Mouse (Mus musculus) heart, embryonic 16.5 days (tissue): ENCODE measurements around the gene Zdhhc4. TPM values are rescaled to one million over a fixed set of nuclear protein-coding genes. Genes with fewer than 3 reads are reported as not detected.

Source experiments
- ATAC-seq: fragments of 200-750 bp; cut with Nextera tagmentation; replicated peaks from 2 replicates; pipeline ENCODE4 v1.8.0; 2017; ENCODE audit warnings: moderate number of reproducible peaks; ENCODE audit not compliant: insufficient read depth, low FRiP score; ENCODE audit errors: extremely low read depth
- H3K27ac ChIP-seq: fragments of 300-500 bp; sonication (generic); 2 replicates; pipeline ENCODE4 v1.5.1; 2014; ENCODE audit warnings: mild to moderate bottlenecking, low read length, control low read depth, moderate library complexity
- H3K27me3 ChIP-seq: fragments of 300-500 bp; sonication (generic); 2 replicates; pipeline ENCODE4 v1.6.1; 2014; ENCODE audit warnings: low read length, mixed read lengths; ENCODE audit not compliant: control insufficient read depth, insufficient read depth
- H3K36me3 ChIP-seq: fragments of 300-500 bp; sonication (generic); 2 replicates; pipeline ENCODE4 v1.6.1; 2014; ENCODE audit not compliant: control insufficient read depth, insufficient read depth
- H3K4me1 ChIP-seq: fragments of 300-500 bp; sonication (generic); 2 replicates; pipeline ENCODE4 v1.6.1; 2014; ENCODE audit warnings: low read length, mixed read lengths; ENCODE audit not compliant: control insufficient read depth, insufficient read depth
- H3K4me2 ChIP-seq: fragments of 300-500 bp; sonication (generic); 2 replicates; pipeline ENCODE4 v1.6.1; 2014; ENCODE audit warnings: low read depth, mild to moderate bottlenecking, control low read depth, low read length
- H3K4me3 ChIP-seq: fragments of 300-500 bp; sonication (generic); 2 replicates; pipeline ENCODE4 v1.5.1; 2014; ENCODE audit warnings: mild to moderate bottlenecking, control low read depth, low read length
- H3K9ac ChIP-seq: fragments of 300-500 bp; sonication (generic); 2 replicates; pipeline ENCODE4 v1.6.1; 2014; ENCODE audit warnings: low read length, control low read depth
- H3K9me3 ChIP-seq: fragments of 300-500 bp; sonication (generic); replicated peaks from 2 replicates; pipeline ENCODE4 v1.6.1; 2016; ENCODE audit warnings: low read length; ENCODE audit not compliant: control insufficient read depth
- WGBS: fragments of 180-500 bp; shearing (Covaris S2); extraction: QIAGEN DNeasy Blood & Tissue Kit; methylation state at CpG from one replicate; pipeline ENCODE4 v1.1.7; 2014; 5-methylcytosine and 5-hydroxymethylcytosine counted together
- polyA plus RNA-seq: library from polyadenylated mRNA; unstranded; fragments of >200 nt; fragmentation: Nextera tagmentation; extraction: Ambion mirVana; gene quantifications from 2 replicates; pipeline ENCODE4 v1.2.1, GENCODE M21; 2015

Zdhhc4 gene
- 57.0 and 58.7 TPM in 2 replicates for polyA plus RNA-seq

DNA sequence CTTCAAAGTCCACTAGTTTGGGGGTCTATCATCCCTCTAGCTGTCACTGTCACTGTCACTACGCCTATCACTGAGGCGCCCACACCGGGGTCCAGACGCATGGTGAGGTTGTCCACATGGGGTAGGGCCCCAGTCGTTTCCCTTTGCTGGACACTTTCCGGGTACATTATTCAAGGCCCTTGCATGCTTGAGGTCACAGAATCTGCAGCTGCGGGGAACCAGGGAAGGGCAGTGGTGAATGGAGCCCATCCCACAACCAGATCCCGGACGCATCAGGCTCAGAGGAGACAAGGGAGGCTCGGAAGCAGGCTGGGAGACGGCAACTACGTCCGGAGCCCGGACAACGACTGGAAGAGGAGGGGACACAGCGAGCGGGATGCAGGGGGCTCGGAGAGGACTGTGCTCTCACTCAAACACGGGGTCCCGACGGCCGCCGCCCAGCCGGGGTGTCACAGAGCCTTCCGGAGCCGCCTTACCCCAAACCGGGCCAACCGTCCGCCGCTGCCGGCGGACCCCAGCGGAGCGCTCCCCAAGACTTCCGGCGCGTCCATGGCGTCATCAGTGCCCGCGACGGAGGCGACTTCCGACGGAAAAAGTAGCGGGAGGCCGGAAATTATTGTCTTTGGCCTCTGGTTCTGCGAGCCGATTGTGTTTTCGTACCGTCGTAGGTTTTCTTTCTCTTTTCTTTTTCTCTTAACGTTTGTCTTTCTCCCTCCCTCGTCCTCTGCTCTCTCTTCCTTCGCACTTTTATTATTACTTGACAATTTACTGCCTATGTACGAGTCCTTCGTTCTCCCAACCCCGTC is at the start of gene Zdhhc4:
Zdhhc4 (minus strand) TSS at position 567 of the 806 bp plus-strand sequence.
- Histone ChIP-seq H3K9me3 (no peaks in the 10 kb centered on the region), H3K9ac (peak within 1 kb of the TSS; percentile 88), H3K4me3 (peak within 1 kb of the TSS; percentile 82), H3K27me3 (no peaks in the 10 kb centered on the region), H3K4me2 (peak within 1 kb of the TSS; percentile 74), H3K4me1 (peaks cover 14% of the 10 kb centered on the region), H3K36me3 (peaks cover 14% of the 10 kb centered on the region), H3K27ac (peak within 1 kb of the TSS; percentile 62)
- ATAC-seq: peak; percentile 65
- under 1% methylated on average over 57 of the region's 57 CpGs for WGBS

DNA sequence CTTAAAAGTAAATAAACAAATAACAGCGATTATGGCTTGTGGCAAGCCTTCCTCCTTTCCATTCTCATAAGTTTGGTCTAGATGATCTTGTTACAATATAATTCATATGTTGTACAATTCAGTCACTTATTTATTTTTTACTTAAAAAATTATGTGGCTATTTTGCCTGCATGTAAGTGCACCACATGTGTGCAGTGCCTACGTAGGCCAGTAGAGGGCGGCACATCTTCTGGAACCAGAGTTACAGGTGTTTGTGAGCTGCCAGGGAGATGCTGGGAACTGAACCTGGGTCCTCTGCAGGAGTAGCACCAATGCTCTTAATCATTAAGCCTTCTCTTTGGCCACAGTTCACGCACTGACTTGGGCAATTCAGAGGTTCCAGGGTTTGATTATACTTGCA is 47.1 kb upstream of the Zdhhc4 start:
- H3K27me3 ChIP-seq: peaks cover 38% of the 10 kb centered on the region
- H3K36me3 ChIP-seq: no peaks in the 10 kb centered on the region
- 80% methylated on average over 4 of the region's 4 CpGs for WGBS
- H3K9ac ChIP-seq: no peak overlapping the region
- no peak overlapping the region for H3K4me3 ChIP-seq
- no peak overlapping the region for H3K4me2 ChIP-seq
- H3K27ac ChIP-seq: no peak overlapping the region
- peaks cover 3% of the 10 kb centered on the region; the same call in 1 of the 2 replicates for H3K9me3 ChIP-seq
- H3K4me1 ChIP-seq: no peaks in the 10 kb centered on the region
- ATAC-seq: no peak

DNA sequence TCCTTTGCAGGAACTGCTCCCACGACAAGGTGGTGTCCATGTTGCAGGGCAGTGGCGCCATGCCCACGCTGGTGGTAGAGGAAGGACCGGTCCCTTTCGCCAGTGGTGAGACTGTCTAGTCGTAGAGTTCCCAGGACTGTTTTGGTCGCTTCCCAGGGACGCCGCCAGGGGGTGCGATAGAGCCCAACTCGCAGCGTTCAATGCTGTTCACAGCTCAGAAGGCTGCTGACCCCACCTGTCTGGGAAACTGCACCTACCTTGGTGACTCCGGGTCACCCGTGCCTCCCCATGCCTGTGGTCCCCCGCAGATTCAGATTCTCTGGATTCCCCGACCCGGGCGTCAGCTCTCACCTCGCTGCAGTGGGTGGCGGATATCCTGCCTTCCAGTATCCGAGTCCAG is 46.2 kb upstream of the Zdhhc4 start:
- 0 out of 2 replicates have a peak, but pooled peaks have one; percentile 52 for ATAC-seq
- H3K36me3 ChIP-seq: no peaks in the 10 kb centered on the region
- no peak overlapping the region for H3K9ac ChIP-seq
- H3K27ac ChIP-seq: no peak overlapping the region
- peaks cover 3% of the 10 kb centered on the region; the same call in 1 of the 2 replicates for H3K9me3 ChIP-seq
- peak overlapping the region; percentile 45 for H3K4me2 ChIP-seq
- 0 out of 2 replicates have a peak overlapping the region, but pooled peaks have one; percentile 7 for H3K4me3 ChIP-seq
- WGBS: 7% methylated on average over 21 of the region's 21 CpGs
- no peaks in the 10 kb centered on the region for H3K4me1 ChIP-seq
- peaks cover 47% of the 10 kb centered on the region for H3K27me3 ChIP-seq

DNA sequence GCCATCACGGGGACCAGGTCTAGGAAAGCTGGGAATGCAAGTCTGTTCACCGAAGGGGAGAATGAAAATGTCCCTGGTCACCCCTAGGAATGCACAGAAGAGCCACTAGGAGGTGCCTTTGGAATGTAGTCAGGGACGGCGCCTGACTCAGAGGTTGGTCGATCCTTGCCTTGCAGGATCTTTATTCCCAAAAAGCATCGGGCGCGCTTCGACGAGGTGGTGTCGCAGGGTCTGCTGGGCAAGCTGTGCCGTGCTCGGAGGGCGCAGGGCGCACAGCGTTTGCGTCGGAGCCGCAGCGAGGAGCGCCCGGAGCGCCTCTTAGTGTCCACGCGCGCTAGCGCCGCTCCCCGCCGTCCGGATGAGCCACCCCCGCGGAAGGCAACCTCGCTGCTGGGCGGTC is 43.8 kb upstream of the Zdhhc4 start:
- WGBS: 1% methylated on average over 35 of the region's 35 CpGs
- peak overlapping the region; percentile 37 for H3K4me3 ChIP-seq
- ATAC-seq: no peak
- H3K9ac ChIP-seq: no peak overlapping the region
- 0 out of 2 replicates have a peak, but pooled peaks cover 4% of the 10 kb centered on the region for H3K4me1 ChIP-seq
- H3K36me3 ChIP-seq: no peaks in the 10 kb centered on the region
- no peak overlapping the region for H3K27ac ChIP-seq
- H3K27me3 ChIP-seq: peaks cover 71% of the 10 kb centered on the region
- H3K4me2 ChIP-seq: peak overlapping the region; percentile 65
- peaks cover 3% of the 10 kb centered on the region; the same call in 1 of the 2 replicates for H3K9me3 ChIP-seq

DNA sequence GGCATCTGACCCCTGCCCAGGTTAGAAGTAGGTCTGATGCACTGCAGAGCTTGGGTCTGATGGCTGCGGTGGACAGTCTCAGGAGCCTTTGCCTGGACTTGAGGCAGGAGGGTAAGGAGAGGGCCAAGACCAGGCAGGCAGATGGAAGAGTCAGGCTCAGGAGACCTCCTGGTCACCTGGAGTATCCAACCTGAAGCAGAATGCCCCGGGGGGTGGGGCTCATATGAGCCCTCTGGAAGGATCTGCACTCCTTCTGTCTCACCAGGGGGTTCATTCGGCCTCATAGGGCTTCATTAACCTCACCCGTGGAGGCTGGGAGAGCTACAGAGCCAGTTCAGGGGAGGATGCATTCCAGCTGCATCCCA is 42.1 kb upstream of the Zdhhc4 start:
- ATAC-seq: no peak

DNA sequence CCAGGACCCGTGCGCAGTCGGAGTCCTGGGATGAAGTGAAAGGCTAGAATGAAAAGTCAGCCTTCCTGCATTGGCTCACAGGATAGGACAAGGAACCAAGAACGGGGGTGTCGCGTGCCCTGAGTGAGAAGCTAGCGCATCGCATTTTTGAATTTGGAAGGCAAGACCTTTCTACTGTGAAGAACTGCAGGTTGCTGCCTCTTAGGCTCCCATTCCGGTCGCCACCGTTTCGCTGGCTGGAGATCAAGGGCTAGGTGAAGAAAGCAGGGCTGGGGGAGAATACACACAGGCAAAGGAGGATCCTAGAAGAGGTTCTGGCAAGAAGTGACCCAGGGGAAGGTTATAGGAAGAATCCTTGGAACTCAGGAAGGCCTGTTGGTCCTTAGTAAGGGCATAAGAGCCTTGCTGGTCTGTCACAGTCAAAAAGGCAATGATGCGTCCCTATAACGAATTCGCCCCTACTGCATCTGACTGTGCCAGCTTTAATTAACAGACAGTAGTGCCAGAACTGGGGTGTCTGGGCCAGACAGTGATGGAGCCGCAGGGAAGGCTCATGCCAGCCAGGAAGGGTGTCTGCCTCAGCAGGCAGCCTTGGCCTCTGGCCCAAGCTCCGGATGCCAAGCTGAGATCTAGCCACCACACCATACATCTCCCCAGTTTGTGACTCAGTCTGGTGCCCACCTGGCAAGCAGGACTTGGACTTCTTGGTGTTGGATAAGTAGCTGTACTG is 41.5 kb upstream of the Zdhhc4 start:
- Histone ChIP-seq H3K4me1 (0 out of 2 replicates have a peak, but pooled peaks cover 4% of the 10 kb centered on the region), H3K36me3 (no peaks in the 10 kb centered on the region), H3K9ac (no peak overlapping the region), H3K27ac (no peak overlapping the region), H3K27me3 (peaks cover 78% of the 10 kb centered on the region), H3K4me3 (no peak overlapping the region), H3K9me3 (no peaks in the 10 kb centered on the region), H3K4me2 (no peak overlapping the region)
- no peak for ATAC-seq
- 28% methylated on average over 17 of the region's 17 CpGs for WGBS

More for the DNA sequence above, 42.1 kb upstream of the Zdhhc4 start:
- H3K27ac ChIP-seq: no peak overlapping the region
- H3K4me2 ChIP-seq: no peak overlapping the region
- H3K4me1 ChIP-seq: 0 out of 2 replicates have a peak, but pooled peaks cover 4% of the 10 kb centered on the region
- peaks cover under 1% of the 10 kb centered on the region; the same call in 1 of the 2 replicates for H3K9me3 ChIP-seq
- H3K36me3 ChIP-seq: no peaks in the 10 kb centered on the region
- no peak overlapping the region for H3K9ac ChIP-seq
- no peak overlapping the region for H3K4me3 ChIP-seq
- H3K27me3 ChIP-seq: peaks cover 75% of the 10 kb centered on the region
- 54% methylated on average over 4 of the region's 4 CpGs for whole genome bisulfite sequencing

DNA sequence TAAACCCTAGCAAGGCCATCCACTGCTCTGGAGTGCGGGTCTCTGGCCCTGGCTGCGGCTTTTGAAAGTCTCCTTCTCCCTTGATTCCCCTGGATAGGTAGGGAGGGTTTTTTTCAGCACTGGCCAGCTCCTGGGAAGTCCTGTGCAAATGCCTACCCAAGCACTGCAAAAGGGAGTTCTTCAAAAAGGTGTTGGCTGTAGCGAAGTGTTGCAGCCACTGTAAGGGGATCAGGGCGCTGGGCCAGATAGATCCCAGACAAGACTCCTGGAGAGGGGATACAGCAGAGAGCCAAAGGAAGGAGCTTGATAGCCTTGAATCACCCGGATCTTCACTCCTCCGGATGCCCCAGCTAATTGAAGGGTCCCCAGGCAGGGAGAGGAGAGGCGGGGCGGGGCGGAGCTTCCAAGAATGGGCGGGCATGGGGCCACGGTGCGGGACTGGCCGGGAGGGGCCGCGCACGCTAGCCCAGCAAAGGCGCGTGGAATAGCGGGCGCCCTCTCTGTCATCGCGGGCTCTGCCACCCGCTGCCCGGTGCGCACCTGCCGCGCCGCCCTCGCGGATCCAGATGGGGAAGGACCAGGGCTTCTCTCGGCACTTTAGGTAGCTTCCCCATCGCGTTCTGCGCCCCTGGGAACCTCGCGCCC is 40.7 kb upstream of the Zdhhc4 start:
- ATAC-seq: no peak
- H3K9me3 ChIP-seq: no peaks in the 10 kb centered on the region

DNA sequence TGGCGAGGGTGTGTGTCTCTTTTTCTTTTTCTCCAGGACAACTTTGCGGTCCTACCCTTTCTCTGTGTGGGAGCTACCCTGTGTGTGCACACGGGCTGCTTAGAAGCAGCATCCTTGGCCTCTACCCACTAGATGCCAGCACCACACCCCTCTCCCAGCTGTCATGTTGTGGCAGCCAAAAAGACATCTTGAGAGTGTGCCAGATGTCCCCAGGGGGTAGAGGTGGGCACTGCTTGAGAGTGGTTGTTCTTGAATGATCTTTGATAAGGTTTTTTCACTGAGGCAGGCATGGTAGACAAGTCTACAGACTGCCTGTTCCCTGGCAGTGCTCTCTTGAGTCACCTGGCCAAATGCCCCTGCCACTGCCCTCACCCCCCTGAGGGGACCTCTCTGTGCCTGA is 38.9 kb upstream of the Zdhhc4 start:
- WGBS: 72% methylated on average over 3 of the region's 3 CpGs
- H3K4me2 ChIP-seq: no peak overlapping the region
- ATAC-seq: no peak

More for the DNA sequence above, 40.7 kb upstream of the Zdhhc4 start:
- WGBS: 2% methylated on average over 35 of the region's 36 CpGs
- peak overlapping the region; percentile 27; the same call in 1 of the 2 replicates for H3K4me2 ChIP-seq
- H3K27me3 ChIP-seq: peaks cover 79% of the 10 kb centered on the region
- 0 out of 2 replicates have a peak, but pooled peaks cover 4% of the 10 kb centered on the region for H3K4me1 ChIP-seq
- no peaks in the 10 kb centered on the region for H3K36me3 ChIP-seq
- H3K27ac ChIP-seq: no peak overlapping the region
- H3K4me3 ChIP-seq: peak overlapping the region; percentile 7
- H3K9ac ChIP-seq: no peak overlapping the region

More for the DNA sequence above, 38.9 kb upstream of the Zdhhc4 start:
- Histone ChIP-seq H3K9ac (no peak overlapping the region), H3K4me3 (no peak overlapping the region), H3K36me3 (no peaks in the 10 kb centered on the region), H3K27me3 (peaks cover 73% of the 10 kb centered on the region), H3K9me3 (no peaks in the 10 kb centered on the region), H3K4me1 (peaks cover 15% of the 10 kb centered on the region), H3K27ac (no peak overlapping the region)
